Comparison of ENCODE assay signal across 27 mouse cellular contexts in genomic region chr19:4414631-4415030, GRCm38 (mm10). TPM values are rescaled to one million over a fixed set of nuclear protein-coding genes. Genes with fewer than 3 reads are reported as not detected.
DNase-seq lines count a peak whose midpoint lies in the region; ATAC-seq lines count a peak whose summit lies in the region.
"Had no signal": no experiment of that assay in that cellular context is flagged by ENCODE, and none has a peak within 500 bp of the region (broad histone marks: within the 10 kb centered on the region; RNA-seq: fewer than 3 reads in every experiment).

No protein-coding gene starts in this region.

- 64% methylated on average over 1 of the region's 1 CpGs for WGBS in heart, embryonic 11.5 days (ENCODE audit: insufficient replicate concordance)
- 89% methylated on average over 1 of the region's 1 CpGs for WGBS in embryonic facial prominence, embryonic 10.5 days
- 61% methylated on average over 1 of the region's 1 CpGs for WGBS in hindbrain, embryonic 13.5 days

- H3K9ac ChIP-seq in heart, embryonic 11.5 days (ENCODE audit: low read depth, low read length) = no peak overlapping the region
- H3K9ac ChIP-seq in hindbrain, embryonic 13.5 days = no peak overlapping the region
- H3K9ac ChIP-seq: embryonic facial prominence, embryonic 13.5 days; embryonic facial prominence, embryonic 15.5 days; forebrain, embryonic 12.5 days had no signal

- H3K36me3 ChIP-seq in heart, embryonic 11.5 days (ENCODE audit: control insufficient read depth, insufficient read depth, low read length) = no peaks in the 10 kb centered on the region
- no peaks in the 10 kb centered on the region for H3K36me3 ChIP-seq in embryonic facial prominence, embryonic 10.5 days (replicated peaks)
- no peaks in the 10 kb centered on the region for H3K36me3 ChIP-seq in hindbrain, embryonic 13.5 days
- H3K36me3 ChIP-seq: embryonic facial prominence, embryonic 13.5 days; embryonic facial prominence, embryonic 15.5 days; forebrain, embryonic 10.5 days; forebrain, embryonic 12.5 days; G1E had no signal

- H3K4me1 ChIP-seq in heart, embryonic 11.5 days (ENCODE audit: control insufficient read depth, insufficient read depth, low read length) = no peaks in the 10 kb centered on the region
- no peaks in the 10 kb centered on the region for H3K4me1 ChIP-seq in embryonic facial prominence, embryonic 10.5 days
- no peaks in the 10 kb centered on the region for H3K4me1 ChIP-seq in hindbrain, embryonic 13.5 days (replicated peaks)
- H3K4me1 ChIP-seq: embryonic facial prominence, embryonic 13.5 days; embryonic facial prominence, embryonic 15.5 days; forebrain, embryonic 10.5 days; forebrain, embryonic 12.5 days had no signal

- no peak for ATAC-seq in heart, embryonic 11.5 days (replicated peaks; ENCODE audit: insufficient number of reproducible peaks, low FRiP score, low TSS enrichment)
- ATAC-seq in hindbrain, embryonic 13.5 days (ENCODE audit: low FRiP score) = no peak
- ATAC-seq: activated CD4-positive, CD25-positive, alpha-beta regulatory T cell, adult 4 months; CD4-positive, CD25-positive, alpha-beta regulatory T cell, adult 4 months; forebrain, embryonic 14.5 days; forebrain, embryonic 16.5 days; Patski had no signal

- H3K9me3 ChIP-seq in heart, embryonic 11.5 days (replicated peaks; ENCODE audit: control insufficient read depth, low read length) = no peaks in the 10 kb centered on the region
- H3K9me3 ChIP-seq in embryonic facial prominence, embryonic 10.5 days = no peaks in the 10 kb centered on the region
- H3K9me3 ChIP-seq in hindbrain, embryonic 13.5 days = no peaks in the 10 kb centered on the region
- H3K9me3 ChIP-seq: embryonic facial prominence, embryonic 13.5 days; embryonic facial prominence, embryonic 15.5 days; forebrain, embryonic 12.5 days; G1E had no signal

- H3K27ac ChIP-seq in heart, embryonic 11.5 days (ENCODE audit: low read depth, low read length) = no peak overlapping the region
- no peak overlapping the region for H3K27ac ChIP-seq in embryonic facial prominence, embryonic 10.5 days (replicated peaks)
- H3K27ac ChIP-seq in hindbrain, embryonic 13.5 days = no peak overlapping the region
- H3K27ac ChIP-seq: embryonic facial prominence, embryonic 13.5 days; embryonic facial prominence, embryonic 15.5 days; forebrain, embryonic 10.5 days; forebrain, embryonic 12.5 days had no signal

- DNase-seq in heart, adult 11 months = peak; percentile 56
- peak; percentile 9 for DNase-seq in testis, postnatal 10 days (ENCODE audit: low spot score)
- no peak for DNase-seq in testis, postnatal 14 days (ENCODE audit: low spot score)
- peak; percentile 0 for DNase-seq in embryonic facial prominence, embryonic 10.5 days (ENCODE audit: low spot score)
- DNase-seq in kidney, postnatal 25 days = no peak
- DNase-seq: adrenal gland, adult 8-10 months; adrenal gland, postnatal 14 days; adrenal gland, postnatal 36 days; B cell, adult 2 months; cerebellum, adult 11-12 months; cerebellum, adult 2 months; cerebellum, adult 9-10 months; cerebellum, postnatal 10 days; cerebellum, postnatal 25 days had no signal

- no peak overlapping the region for H3K4me3 ChIP-seq in heart, embryonic 11.5 days (ENCODE audit: low read depth, low read length)
- H3K4me3 ChIP-seq in embryonic facial prominence, embryonic 10.5 days = no peak overlapping the region
- H3K4me3 ChIP-seq in hindbrain, embryonic 13.5 days = no peak overlapping the region
- H3K4me3 ChIP-seq: embryonic facial prominence, embryonic 13.5 days; embryonic facial prominence, embryonic 15.5 days; erythroblast, embryonic 14.5 days; forebrain, embryonic 10.5 days; forebrain, embryonic 12.5 days had no signal

- no peak overlapping the region for H3K4me2 ChIP-seq in heart, embryonic 11.5 days
- no peak overlapping the region for H3K4me2 ChIP-seq in hindbrain, embryonic 13.5 days
- H3K4me2 ChIP-seq: embryonic facial prominence, embryonic 13.5 days; embryonic facial prominence, embryonic 15.5 days; forebrain, embryonic 12.5 days had no signal

- no peaks in the 10 kb centered on the region for H3K27me3 ChIP-seq in heart, embryonic 11.5 days (ENCODE audit: control insufficient read depth, insufficient read depth, low read length)
- no peaks in the 10 kb centered on the region for H3K27me3 ChIP-seq in embryonic facial prominence, embryonic 10.5 days (replicated peaks; ENCODE audit: low read depth, poor library complexity, severe bottlenecking)
- no peaks in the 10 kb centered on the region for H3K27me3 ChIP-seq in hindbrain, embryonic 13.5 days
- H3K27me3 ChIP-seq: embryonic facial prominence, embryonic 13.5 days; embryonic facial prominence, embryonic 15.5 days; forebrain, embryonic 12.5 days; Patski had no signal

RNA-seq across cellular contexts. Expression of gene Kdm2a, which starts 16.5 kb away (rescaled TPM):
- 34.8 and 44.9 TPM in 2 replicates for polyA plus RNA-seq in heart, embryonic 11.5 days (2014; fragmentation: Nextera tagmentation; extraction: Ambion mirVana)
- 68.6 and 69.6 TPM in 2 replicates for polyA plus RNA-seq in embryonic facial prominence, embryonic 10.5 days (2016; fragmentation: Nextera tagmentation; extraction: Ambion mirVana)
- 34.6 and 36.3 TPM in 2 replicates for polyA plus RNA-seq in hindbrain, embryonic 13.5 days (2015; fragmentation: Nextera tagmentation; extraction: Ambion mirVana)

RNA-seq across cellular contexts. Expression of gene Rhod, which starts 24.6 kb away (rescaled TPM):
- 28.5 and 31.1 TPM in 2 replicates for polyA plus RNA-seq in heart, embryonic 11.5 days (2014; fragmentation: Nextera tagmentation; extraction: Ambion mirVana)
- polyA plus RNA-seq in embryonic facial prominence, embryonic 10.5 days (2016; fragmentation: Nextera tagmentation; extraction: Ambion mirVana) = 31.5 and 31.8 TPM in 2 replicates
- 7.0 and 7.8 TPM in 2 replicates for polyA plus RNA-seq in hindbrain, embryonic 13.5 days (2015; fragmentation: Nextera tagmentation; extraction: Ambion mirVana)
- polyA plus RNA-seq: erythroblast, embryonic 14.5 days had no signal

Comparison
In these comparisons a context has a peak if more than half of its experiments do, and no peak if none do; other contexts are left out.
1. DNase-seq: peak in heart, adult 11 months (single experiment), testis, postnatal 10 days (single experiment) and embryonic facial prominence, embryonic 10.5 days (single experiment); none in testis, postnatal 14 days (single experiment) and kidney, postnatal 25 days (0 of 2).